Mouse (Mus musculus): Measurements from ENCODE around the gene 1700056E22Rik. TPM values are rescaled to one million over a fixed set of nuclear protein-coding genes. Genes with fewer than 3 reads are reported as not detected.
A peak's percentile ranks its signal among the peaks of the same experiment; 100 is the strongest.

Gene 1700056E22Rik
- 1.3 and 2.4 TPM in 2 replicates for polyA plus RNA-seq (2015; fragmentation: Nextera tagmentation; extraction: Ambion mirVana)

DNA sequence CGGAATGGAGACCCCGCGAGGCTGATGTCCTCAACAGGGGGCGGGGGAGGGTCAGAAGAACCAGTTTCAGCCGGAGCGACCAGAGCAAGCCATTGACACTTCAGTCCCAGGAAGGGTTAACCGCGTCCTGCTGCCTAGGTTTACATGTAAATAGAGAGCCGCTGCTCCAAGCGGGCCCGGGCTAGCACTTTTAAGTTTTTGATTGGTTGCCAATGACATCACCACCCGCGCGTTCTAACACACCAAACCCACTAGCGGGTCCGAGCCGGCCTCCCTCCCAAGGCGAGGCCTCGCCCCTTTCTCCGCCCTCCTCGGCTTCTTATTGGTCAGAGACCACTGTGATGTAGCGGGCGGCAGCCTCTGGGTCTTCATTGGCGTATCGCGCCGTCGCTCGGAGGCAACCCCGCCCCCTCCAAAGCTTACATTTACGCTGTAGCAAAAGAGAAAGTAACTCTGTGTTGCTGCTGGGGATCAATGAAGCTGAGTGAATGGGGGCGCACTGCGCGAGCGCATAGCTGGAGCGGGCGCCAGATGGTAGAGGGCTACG is at the start of gene 1700056E22Rik:
Gene 1700056E22Rik, minus strand, starts transcription at position 291 of the 547 bp plus-strand sequence.
- Histone ChIP-seq H3K4me3 (replicated peaks) (peak within 1 kb of the TSS; percentile 74), H3K9me3 (replicated peaks) (no peaks in the 10 kb centered on the region), H3K36me3 (no peaks in the 10 kb centered on the region), H3K27me3 (peaks cover 12% of the 10 kb centered on the region; the same call in 1 of the 2 replicates), H3K4me2 (peak within 1 kb of the TSS; percentile 93), H3K27ac (peak within 1 kb of the TSS; percentile 96), H3K4me1 (peaks cover 18% of the 10 kb centered on the region), H3K9ac (peak within 1 kb of the TSS; percentile 78)
- peak; percentile 99 for ATAC-seq (replicated peaks; ENCODE audit: low FRiP score)
- under 1% methylated on average over 38 of the region's 38 CpGs for WGBS

DNA sequence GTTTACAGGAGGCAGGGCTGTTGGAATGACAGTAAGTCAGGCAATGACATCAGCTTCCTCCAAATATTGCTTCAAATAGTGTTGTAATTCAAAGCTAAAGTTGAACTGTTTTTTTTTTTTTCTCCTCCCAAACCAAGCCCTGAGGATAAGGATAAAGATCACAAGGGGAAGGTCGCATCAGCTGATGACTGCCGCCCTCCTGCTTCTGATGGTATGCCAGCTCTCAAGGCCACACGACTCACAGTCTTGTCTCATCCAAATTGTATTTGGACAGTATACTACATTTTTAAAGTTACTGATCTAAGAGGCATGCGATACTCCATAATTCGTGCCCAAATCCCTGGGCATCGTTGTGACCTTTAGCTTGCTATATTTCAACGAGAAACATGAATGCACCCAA is 49.1 kb upstream of the 1700056E22Rik start:
- Histone ChIP-seq H3K27me3 (no peaks in the 10 kb centered on the region), H3K36me3 (no peaks in the 10 kb centered on the region), H3K4me2 (no peak overlapping the region), H3K4me3 (replicated peaks) (no peak overlapping the region), H3K27ac (no peak overlapping the region), H3K9me3 (replicated peaks) (no peaks in the 10 kb centered on the region), H3K9ac (no peak overlapping the region), H3K4me1 (no peaks in the 10 kb centered on the region)
- WGBS = 84% methylated on average over 7 of the region's 7 CpGs
- no peak for ATAC-seq (replicated peaks; ENCODE audit: low FRiP score)

DNA sequence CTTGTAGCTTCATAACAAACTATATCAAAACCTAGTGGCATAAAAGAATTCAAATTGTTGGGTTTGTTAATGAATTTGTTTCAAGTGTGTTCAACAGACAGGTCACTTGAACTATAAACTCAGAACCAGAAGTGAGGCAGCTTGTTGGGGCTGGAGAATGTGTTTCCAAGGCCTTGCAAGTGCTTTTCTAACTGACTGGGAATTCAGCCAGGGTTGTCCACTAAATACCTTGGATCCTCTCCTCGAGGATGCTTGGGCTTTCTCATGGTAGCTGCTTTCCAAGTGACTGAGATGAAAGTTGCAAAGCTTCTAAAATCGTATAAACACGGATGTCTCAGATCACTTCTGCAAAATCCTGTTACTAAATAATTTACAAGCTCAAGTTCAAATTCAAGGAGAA is 48.6 kb upstream of the 1700056E22Rik start:
- 66% methylated on average over 3 of the region's 3 CpGs for WGBS
- Histone ChIP-seq H3K4me1 (no peaks in the 10 kb centered on the region), H3K27me3 (no peaks in the 10 kb centered on the region), H3K9ac (no peak overlapping the region), H3K27ac (no peak overlapping the region), H3K4me2 (no peak overlapping the region), H3K9me3 (replicated peaks) (no peaks in the 10 kb centered on the region), H3K36me3 (no peaks in the 10 kb centered on the region), H3K4me3 (replicated peaks) (no peak overlapping the region)
- ATAC-seq (replicated peaks; ENCODE audit: low FRiP score) = no peak

DNA sequence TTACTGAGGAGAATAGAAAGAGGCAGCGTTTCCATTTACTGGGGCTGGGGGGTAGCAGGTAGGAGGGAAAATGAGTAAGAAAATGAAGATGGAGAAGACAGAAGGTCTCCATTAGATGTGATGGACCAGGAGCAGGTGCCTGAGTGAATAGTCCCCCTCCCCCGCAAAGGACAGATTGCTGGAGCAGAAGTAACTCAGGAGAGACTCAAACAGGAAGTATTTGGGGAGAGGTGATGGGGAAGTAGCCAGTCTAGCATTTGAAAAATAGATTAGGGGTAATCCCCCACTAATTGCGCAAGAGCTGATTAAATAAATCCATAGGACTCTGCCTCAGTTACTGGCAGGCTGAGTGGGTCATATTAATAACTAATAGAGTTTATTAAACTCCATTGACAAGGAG is 45.2 kb upstream of the 1700056E22Rik start:
- H3K9me3 ChIP-seq (replicated peaks) = no peaks in the 10 kb centered on the region
- 0 out of 2 replicates have a peak, but pooled peaks cover under 1% of the 10 kb centered on the region for H3K36me3 ChIP-seq
- no peak overlapping the region for H3K4me3 ChIP-seq (replicated peaks)
- no peak overlapping the region for H3K9ac ChIP-seq
- H3K27me3 ChIP-seq = no peaks in the 10 kb centered on the region
- H3K4me1 ChIP-seq = 0 out of 2 replicates have a peak, but pooled peaks cover 6% of the 10 kb centered on the region
- ATAC-seq (replicated peaks; ENCODE audit: low FRiP score) = no peak
- WGBS = 91% methylated on average over 3 of the region's 3 CpGs
- no peak overlapping the region for H3K27ac ChIP-seq
- H3K4me2 ChIP-seq = no peak overlapping the region

DNA sequence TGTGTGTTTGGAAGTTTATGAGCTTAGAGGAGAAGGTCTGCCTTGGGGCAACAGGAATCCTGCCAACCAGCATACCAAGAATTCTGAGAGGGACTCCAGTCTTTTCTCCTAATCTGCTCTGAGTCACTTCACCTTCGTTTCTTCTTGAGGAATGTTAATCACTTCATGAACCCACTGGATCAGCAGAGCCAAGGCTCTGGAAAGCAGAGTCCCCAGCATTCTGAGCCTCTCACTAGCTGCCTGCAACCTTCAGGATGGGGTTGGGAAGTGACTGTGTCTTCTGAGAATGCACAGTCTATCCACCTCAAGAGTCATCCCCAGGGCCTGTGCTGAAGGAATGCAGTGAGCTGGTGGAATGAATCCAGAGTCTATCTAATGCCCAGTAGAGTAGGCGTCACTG is 42.7 kb upstream of the 1700056E22Rik start:
- no peak overlapping the region for H3K4me2 ChIP-seq
- H3K27me3 ChIP-seq = no peaks in the 10 kb centered on the region
- 44% methylated on average over 2 of the region's 2 CpGs for WGBS
- no peak overlapping the region for H3K4me3 ChIP-seq (replicated peaks)
- no peak overlapping the region for H3K9ac ChIP-seq
- 0 out of 2 replicates have a peak, but pooled peaks cover 3% of the 10 kb centered on the region for H3K36me3 ChIP-seq
- 0 out of 2 replicates have a peak, but pooled peaks cover 6% of the 10 kb centered on the region for H3K4me1 ChIP-seq
- H3K9me3 ChIP-seq (replicated peaks) = no peaks in the 10 kb centered on the region
- no peak overlapping the region for H3K27ac ChIP-seq
- no peak for ATAC-seq (replicated peaks; ENCODE audit: low FRiP score)

DNA sequence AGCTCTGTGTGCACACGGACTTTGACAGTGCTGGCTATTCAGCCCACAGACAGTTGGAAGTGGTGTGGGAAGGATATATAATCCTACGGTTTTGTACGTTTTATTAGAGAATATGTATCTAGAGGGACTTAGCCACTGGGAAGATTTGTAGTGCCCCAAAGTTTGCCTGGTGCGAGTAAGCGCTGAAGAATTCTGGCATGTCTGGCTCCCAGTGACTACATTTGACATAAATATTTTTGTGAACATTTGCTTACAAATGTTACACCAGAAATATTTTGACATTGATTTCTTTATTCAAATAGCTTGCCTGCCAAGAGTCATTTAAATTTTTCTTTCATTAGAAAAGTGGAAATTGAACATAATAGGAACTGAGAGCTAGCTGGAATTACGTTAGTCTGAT is 42.0 kb upstream of the 1700056E22Rik start:
- no peak overlapping the region for H3K27ac ChIP-seq
- H3K4me3 ChIP-seq (replicated peaks) = no peak overlapping the region
- H3K36me3 ChIP-seq = 0 out of 2 replicates have a peak, but pooled peaks cover 4% of the 10 kb centered on the region
- no peak for ATAC-seq (replicated peaks; ENCODE audit: low FRiP score)
- no peaks in the 10 kb centered on the region for H3K9me3 ChIP-seq (replicated peaks)
- H3K9ac ChIP-seq = no peak overlapping the region
- H3K4me1 ChIP-seq = 0 out of 2 replicates have a peak, but pooled peaks cover 6% of the 10 kb centered on the region
- H3K27me3 ChIP-seq = no peaks in the 10 kb centered on the region
- H3K4me2 ChIP-seq = no peak overlapping the region
- 69% methylated on average over 6 of the region's 6 CpGs for WGBS

DNA sequence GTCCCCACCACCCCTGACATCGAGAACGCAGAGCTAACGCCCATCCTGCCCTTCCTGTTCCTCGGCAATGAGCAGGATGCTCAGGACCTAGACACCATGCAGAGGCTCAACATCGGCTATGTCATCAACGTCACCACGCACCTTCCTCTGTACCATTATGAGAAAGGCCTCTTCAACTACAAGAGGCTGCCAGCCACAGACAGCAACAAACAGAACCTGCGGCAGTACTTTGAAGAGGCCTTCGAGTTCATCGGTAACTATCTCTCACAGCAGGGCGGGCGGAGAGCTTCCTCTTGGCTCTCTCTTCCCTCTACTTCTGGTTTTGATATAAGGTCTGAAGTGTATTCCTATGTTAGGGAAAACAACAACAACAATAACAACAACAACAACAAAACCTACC is 34.9 kb upstream of the 1700056E22Rik start:
- Histone ChIP-seq H3K27ac (no peak overlapping the region), H3K4me1 (no peaks in the 10 kb centered on the region), H3K4me2 (no peak overlapping the region), H3K4me3 (replicated peaks) (no peak overlapping the region), H3K36me3 (peaks cover 7% of the 10 kb centered on the region; the same call in 1 of the 2 replicates), H3K9me3 (replicated peaks) (no peaks in the 10 kb centered on the region), H3K27me3 (no peaks in the 10 kb centered on the region), H3K9ac (no peak overlapping the region)
- 93% methylated on average over 12 of the region's 12 CpGs for WGBS
- no peak for ATAC-seq (replicated peaks; ENCODE audit: low FRiP score)

DNA sequence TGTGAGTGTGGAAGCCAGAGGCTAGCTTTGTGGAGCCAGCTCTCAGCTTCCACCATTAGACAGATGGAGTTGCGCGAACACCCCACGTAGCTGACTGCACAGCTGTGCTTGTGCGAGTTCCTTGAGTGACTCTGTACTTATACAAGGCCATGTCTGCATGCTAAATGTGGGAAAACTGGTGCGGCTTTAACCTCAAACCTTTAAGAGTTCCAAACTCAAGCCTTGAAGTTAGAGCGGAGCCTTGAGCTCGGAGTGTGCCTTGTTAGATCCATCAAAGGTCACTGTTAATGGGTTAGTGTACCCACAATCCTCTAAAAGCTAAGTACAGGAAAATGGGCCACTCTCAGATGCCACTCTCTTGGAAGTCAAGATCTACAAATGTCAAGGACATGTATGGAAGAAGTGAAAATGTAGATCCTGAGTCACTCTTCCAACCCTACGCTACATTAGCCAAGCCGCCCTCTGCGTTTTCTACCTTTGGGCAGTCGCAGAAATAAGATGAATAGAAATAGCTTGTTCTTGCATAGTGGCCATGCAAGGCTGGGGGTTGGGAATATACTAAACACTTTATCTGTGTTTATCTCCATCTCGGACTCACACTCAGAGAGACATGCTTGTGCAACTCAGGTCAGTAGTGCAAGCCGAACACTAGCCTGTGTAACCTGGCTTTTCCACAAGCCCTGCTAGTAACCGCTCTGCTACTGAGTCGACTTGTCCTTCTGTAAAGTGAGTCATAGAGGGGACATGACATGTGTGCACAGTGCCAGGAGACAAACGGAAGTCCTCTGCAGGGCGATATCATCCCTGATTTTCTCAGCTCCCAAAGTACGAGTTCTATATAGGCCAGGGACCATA is 33.8 kb upstream of the 1700056E22Rik start:
- no peak for ATAC-seq (replicated peaks; ENCODE audit: low FRiP score)
- no peak overlapping the region for H3K4me3 ChIP-seq (replicated peaks)
- H3K9ac ChIP-seq = no peak overlapping the region
- no peaks in the 10 kb centered on the region for H3K4me1 ChIP-seq
- no peak overlapping the region for H3K27ac ChIP-seq
- WGBS = 93% methylated on average over 18 of the region's 18 CpGs
- no peak overlapping the region for H3K4me2 ChIP-seq
- H3K27me3 ChIP-seq = no peaks in the 10 kb centered on the region
- H3K9me3 ChIP-seq (replicated peaks) = no peaks in the 10 kb centered on the region
- peaks cover 7% of the 10 kb centered on the region; the same call in 1 of the 2 replicates for H3K36me3 ChIP-seq

DNA sequence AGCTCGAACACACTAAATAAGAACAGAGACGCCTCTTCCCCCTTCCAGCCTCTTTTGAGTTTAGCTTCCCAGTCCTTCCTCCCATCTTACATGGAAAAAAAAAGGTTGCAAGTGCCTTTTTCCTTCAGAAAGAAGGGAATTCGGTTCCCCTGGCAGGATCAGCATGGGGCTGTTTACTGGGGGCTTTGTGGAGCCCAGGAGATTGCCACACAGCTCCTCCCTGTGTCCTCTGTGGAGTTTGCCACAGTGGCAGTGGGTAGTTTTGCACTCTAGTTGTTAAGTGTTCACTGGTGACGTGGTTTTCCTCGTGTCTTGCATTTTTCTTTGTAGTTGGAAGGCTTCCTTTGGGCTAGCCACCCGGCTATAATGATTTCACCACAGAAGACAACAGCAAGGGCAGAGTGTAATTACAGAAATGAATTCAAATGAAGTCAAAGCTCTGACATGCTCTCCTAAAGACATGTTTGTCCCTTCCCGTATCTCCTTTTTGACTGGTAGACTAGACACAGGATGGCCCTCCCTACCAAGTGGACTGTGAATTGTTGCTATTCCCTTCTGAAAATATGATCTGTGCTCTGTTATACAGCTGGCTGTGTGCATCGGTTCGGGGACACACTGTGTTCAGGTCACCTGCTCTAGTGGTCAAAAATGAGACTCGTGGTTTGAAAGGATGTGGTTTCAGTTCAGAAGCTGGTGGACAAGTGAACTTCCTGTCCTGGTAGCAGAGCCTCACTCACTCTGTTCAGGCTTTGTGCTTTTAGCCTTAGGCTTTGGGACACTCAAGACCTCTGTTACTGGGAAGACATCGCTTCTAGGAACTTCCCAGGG is 32.6 kb upstream of the 1700056E22Rik start:
- Histone ChIP-seq H3K27ac (no peak overlapping the region), H3K36me3 (peaks cover 7% of the 10 kb centered on the region; the same call in 1 of the 2 replicates), H3K4me3 (replicated peaks) (no peak overlapping the region), H3K9ac (no peak overlapping the region), H3K4me2 (no peak overlapping the region), H3K9me3 (replicated peaks) (no peaks in the 10 kb centered on the region), H3K4me1 (no peaks in the 10 kb centered on the region), H3K27me3 (no peaks in the 10 kb centered on the region)
- WGBS = 79% methylated on average over 11 of the region's 11 CpGs
- ATAC-seq (replicated peaks; ENCODE audit: low FRiP score) = no peak

DNA sequence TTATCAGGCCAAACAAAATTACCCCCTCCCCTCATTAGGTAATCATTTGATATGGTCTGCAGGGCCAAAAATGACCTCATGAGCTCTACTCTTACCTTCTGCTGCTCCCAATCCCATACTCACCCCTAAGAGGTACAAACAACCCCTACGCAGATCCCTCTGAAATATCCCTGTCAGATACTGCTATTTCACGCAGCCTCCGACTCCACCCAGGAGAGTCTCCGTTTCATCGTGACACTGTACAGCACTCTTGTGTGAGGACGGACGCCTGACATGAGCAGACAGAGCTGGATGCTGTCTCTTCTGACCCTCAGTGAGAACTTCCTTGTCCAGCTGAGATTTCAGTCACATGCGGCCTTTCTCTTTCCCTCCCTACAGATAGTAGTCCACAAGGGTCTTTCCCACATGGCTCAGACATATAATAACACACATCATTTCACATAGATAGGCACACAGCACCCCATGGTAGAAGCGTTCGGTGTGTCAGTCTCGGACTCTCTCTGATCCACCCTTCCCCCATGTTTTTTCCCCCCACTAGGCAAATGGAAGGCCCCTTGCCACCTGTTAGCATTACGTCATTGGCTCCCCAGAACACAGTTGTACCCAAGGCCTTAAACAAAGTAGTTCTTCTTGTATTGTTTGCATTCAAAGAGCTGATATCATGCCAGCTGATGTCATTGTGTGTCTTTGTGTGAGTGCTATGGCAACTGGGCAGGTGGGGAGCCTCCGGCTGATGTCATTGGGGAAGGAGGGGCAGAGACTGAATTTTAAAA is 31.7 kb upstream of the 1700056E22Rik start:
- no peak overlapping the region for H3K27ac ChIP-seq
- peaks cover 3% of the 10 kb centered on the region; the same call in 1 of the 2 replicates for H3K36me3 ChIP-seq
- ATAC-seq (replicated peaks; ENCODE audit: low FRiP score) = no peak
- no peak overlapping the region for H3K9ac ChIP-seq
- no peaks in the 10 kb centered on the region for H3K27me3 ChIP-seq
- H3K4me2 ChIP-seq = no peak overlapping the region
- no peak overlapping the region for H3K4me3 ChIP-seq (replicated peaks)
- H3K4me1 ChIP-seq = no peaks in the 10 kb centered on the region
- 94% methylated on average over 13 of the region's 13 CpGs for WGBS
- H3K9me3 ChIP-seq (replicated peaks) = no peaks in the 10 kb centered on the region

DNA sequence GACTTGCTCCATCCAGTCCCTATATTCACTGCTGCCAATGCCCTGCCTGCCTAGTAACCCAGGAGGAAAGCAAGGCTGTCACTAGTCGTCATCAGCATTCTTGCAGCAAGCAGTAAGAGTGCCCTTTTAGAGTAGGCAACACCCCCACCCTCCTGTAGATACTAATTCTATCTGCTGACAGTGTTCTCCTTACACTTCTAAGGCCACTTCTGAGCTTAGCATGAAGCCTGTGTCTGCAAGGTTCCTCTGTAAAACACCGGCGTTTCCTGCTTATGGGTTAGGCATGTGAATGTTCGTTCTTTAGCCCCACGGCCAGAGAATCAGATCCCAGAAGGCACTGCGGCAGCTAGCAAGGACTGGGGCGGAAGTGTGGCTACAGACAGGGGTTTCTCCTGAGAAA is 30.2 kb upstream of the 1700056E22Rik start:
- ATAC-seq (replicated peaks; ENCODE audit: low FRiP score) = no peak
- 77% methylated on average over 7 of the region's 7 CpGs for WGBS
- no peaks in the 10 kb centered on the region for H3K9me3 ChIP-seq (replicated peaks)
- no peak overlapping the region for H3K27ac ChIP-seq
- H3K4me3 ChIP-seq (replicated peaks) = no peak overlapping the region
- no peaks in the 10 kb centered on the region for H3K36me3 ChIP-seq
- H3K9ac ChIP-seq = no peak overlapping the region
- no peak overlapping the region for H3K4me2 ChIP-seq
- H3K4me1 ChIP-seq = 0 out of 2 replicates have a peak, but pooled peaks cover 3% of the 10 kb centered on the region
- H3K27me3 ChIP-seq = no peaks in the 10 kb centered on the region
